Mouse (Mus musculus): ENCODE measurements around the gene Aldh9a1. TPM values are rescaled to one million over a fixed set of nuclear protein-coding genes. Genes with fewer than 3 reads are reported as not detected.

The Aldh9a1 gene
- polyA plus RNA-seq, 1 experiment from 2014 or later = 35.7 TPM

DNA sequence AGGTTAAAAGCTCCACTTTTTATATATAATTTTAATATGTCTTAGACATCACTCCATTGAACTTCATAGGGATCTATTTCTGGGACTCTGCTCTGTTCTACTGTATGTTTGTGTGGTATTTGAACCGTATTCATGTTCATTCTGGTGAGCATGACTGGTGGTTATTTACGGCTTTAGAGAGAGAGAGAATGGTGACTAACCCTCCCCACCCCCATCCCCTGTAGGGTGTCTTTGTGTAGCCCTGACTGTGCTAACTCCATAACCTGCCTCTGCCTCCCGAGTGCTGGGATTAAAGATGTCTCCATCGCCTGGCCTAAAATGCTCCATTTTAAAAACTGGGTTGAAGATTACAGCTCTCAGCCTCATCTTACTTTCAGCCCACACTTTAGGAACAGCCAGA lies 10.5 kb downstream of the Aldh9a1 start:
- Histone ChIP-seq H3K9ac (ENCODE audit: low read depth, low read length) (no peak overlapping the region), H3K9me3 (replicated peaks; ENCODE audit: control insufficient read depth, low read length) (no peaks in the 10 kb centered on the region), H3K4me3 (ENCODE audit: low read depth, low read length) (no peak overlapping the region), H3K4me1 (ENCODE audit: control insufficient read depth, insufficient read depth, low read length) (0 out of 2 replicates have a peak, but pooled peaks cover 2% of the 10 kb centered on the region), H3K4me2 (no peak overlapping the region), H3K27me3 (ENCODE audit: control insufficient read depth, insufficient read depth, low read length) (no peaks in the 10 kb centered on the region), H3K36me3 (ENCODE audit: control insufficient read depth, insufficient read depth, low read length) (peaks cover 8% of the 10 kb centered on the region; the same call in 1 of the 2 replicates), H3K27ac (ENCODE audit: low read depth, low read length) (no peak overlapping the region)
- WGBS (ENCODE audit: insufficient replicate concordance) = 87% methylated on average over 4 of the region's 4 CpGs
- ATAC-seq (replicated peaks; ENCODE audit: insufficient number of reproducible peaks, low FRiP score, low TSS enrichment) = no peak

DNA sequence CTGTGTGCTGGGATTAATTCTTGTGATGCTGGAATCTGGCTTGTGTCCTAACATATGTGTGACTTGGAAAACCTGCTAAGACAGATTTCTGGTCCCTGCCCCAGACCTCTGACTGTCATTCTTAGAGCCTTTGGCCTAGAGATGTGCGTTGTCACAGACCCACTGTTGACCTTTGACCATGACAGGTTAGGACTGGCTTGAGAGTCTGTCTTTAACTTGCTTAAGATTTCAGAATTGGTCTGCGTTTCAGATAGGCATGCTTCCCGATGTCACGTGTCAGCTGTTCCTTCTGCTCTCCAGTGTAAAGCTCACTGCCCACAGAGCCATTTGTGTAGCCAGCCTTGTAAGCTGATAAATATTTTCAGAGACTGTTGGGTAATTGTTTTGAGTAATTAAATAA lies 13.0 kb downstream of the Aldh9a1 start:
- Histone ChIP-seq H3K4me2 (no peak overlapping the region), H3K36me3 (ENCODE audit: control insufficient read depth, insufficient read depth, low read length) (peaks cover 8% of the 10 kb centered on the region), H3K9ac (ENCODE audit: low read depth, low read length) (no peak overlapping the region), H3K4me3 (ENCODE audit: low read depth, low read length) (no peak overlapping the region), H3K9me3 (replicated peaks; ENCODE audit: control insufficient read depth, low read length) (no peaks in the 10 kb centered on the region), H3K27me3 (ENCODE audit: control insufficient read depth, insufficient read depth, low read length) (no peaks in the 10 kb centered on the region), H3K4me1 (ENCODE audit: control insufficient read depth, insufficient read depth, low read length) (0 out of 2 replicates have a peak, but pooled peaks cover 2% of the 10 kb centered on the region), H3K27ac (ENCODE audit: low read depth, low read length) (no peak overlapping the region)
- ATAC-seq (replicated peaks; ENCODE audit: insufficient number of reproducible peaks, low FRiP score, low TSS enrichment) = no peak
- 83% methylated on average over 4 of the region's 4 CpGs for WGBS (ENCODE audit: insufficient replicate concordance)

DNA sequence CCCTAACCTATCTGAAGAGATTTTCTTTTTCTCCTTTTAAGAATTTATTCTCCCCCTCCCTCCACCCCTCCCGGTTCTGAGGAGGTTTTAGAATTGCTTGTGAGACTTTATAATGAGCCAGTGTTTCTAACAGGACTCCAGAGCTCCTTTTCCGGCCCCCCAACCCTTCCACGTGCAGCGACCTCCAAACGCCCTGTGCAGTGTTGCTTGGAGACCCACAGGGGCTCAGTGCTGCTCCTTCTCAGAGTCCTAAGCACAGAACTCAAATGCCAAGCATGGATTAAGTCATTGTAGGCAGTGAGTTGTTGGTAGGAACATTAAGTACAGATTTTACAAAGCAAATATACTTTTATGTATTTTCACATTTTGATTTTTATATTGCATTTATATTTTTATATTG lies 13.5 kb downstream of the Aldh9a1 start:
- ATAC-seq (replicated peaks; ENCODE audit: insufficient number of reproducible peaks, low FRiP score, low TSS enrichment) = no peak
- peaks cover 8% of the 10 kb centered on the region for H3K36me3 ChIP-seq (ENCODE audit: control insufficient read depth, insufficient read depth, low read length)
- H3K27ac ChIP-seq (ENCODE audit: low read depth, low read length) = no peak overlapping the region
- no peaks in the 10 kb centered on the region for H3K9me3 ChIP-seq (replicated peaks; ENCODE audit: control insufficient read depth, low read length)
- 0 out of 2 replicates have a peak, but pooled peaks cover 2% of the 10 kb centered on the region for H3K4me1 ChIP-seq (ENCODE audit: control insufficient read depth, insufficient read depth, low read length)
- H3K4me3 ChIP-seq (ENCODE audit: low read depth, low read length) = no peak overlapping the region
- 71% methylated on average over 5 of the region's 5 CpGs for WGBS (ENCODE audit: insufficient replicate concordance)
- no peak overlapping the region for H3K4me2 ChIP-seq
- 0 out of 2 replicates have a peak overlapping the region, but pooled peaks have one; percentile 16 for H3K9ac ChIP-seq (ENCODE audit: low read depth, low read length)
- no peaks in the 10 kb centered on the region for H3K27me3 ChIP-seq (ENCODE audit: control insufficient read depth, insufficient read depth, low read length)

DNA sequence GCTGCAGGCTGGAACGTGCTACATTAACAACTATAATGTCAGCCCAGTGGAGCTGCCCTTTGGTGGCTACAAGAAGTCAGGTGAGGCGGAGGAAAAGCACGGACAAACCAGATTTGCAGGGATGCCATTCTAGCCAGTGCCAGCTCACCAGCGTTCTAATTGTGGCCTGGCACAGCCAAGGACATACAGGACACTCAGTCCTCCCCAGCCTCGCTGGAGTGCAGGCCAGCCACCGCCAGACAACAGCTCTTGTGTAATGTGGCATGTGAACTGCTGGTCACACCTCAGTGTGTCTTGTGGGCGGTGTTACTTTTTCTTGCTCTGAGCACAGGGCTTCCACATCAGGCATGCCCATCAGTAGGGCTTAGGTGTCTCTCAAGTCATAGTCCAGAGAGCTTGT lies 16.0 kb downstream of the Aldh9a1 start:
- Histone ChIP-seq H3K4me3 (ENCODE audit: low read depth, low read length) (no peak overlapping the region), H3K27ac (ENCODE audit: low read depth, low read length) (no peak overlapping the region), H3K9me3 (replicated peaks; ENCODE audit: control insufficient read depth, low read length) (no peaks in the 10 kb centered on the region), H3K4me1 (ENCODE audit: control insufficient read depth, insufficient read depth, low read length) (0 out of 2 replicates have a peak, but pooled peaks cover 2% of the 10 kb centered on the region), H3K9ac (ENCODE audit: low read depth, low read length) (no peak overlapping the region), H3K4me2 (no peak overlapping the region), H3K36me3 (ENCODE audit: control insufficient read depth, insufficient read depth, low read length) (peaks cover 8% of the 10 kb centered on the region), H3K27me3 (ENCODE audit: control insufficient read depth, insufficient read depth, low read length) (no peaks in the 10 kb centered on the region)
- WGBS (ENCODE audit: insufficient replicate concordance) = 86% methylated on average over 7 of the region's 7 CpGs
- ATAC-seq (replicated peaks; ENCODE audit: insufficient number of reproducible peaks, low FRiP score, low TSS enrichment) = no peak

DNA sequence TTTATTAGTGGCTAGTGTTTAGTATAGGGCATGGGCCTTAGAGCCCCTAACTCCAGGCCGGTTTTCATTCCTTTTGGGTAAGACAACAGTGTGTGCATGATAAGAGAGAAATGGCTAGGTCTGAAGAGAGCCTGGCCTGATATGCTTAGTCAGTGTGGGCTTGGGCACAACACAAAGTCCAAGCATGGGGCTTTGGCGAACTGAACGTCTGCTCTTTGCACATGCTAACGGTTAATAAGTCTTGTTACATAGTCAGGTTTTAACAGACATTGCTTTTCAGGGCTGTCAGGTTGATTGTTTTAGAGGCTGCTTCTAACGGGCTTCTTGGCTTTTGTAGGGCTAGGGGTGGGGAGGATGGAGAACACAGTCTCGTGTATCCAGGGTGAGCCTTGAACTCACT lies 16.8 kb downstream of the Aldh9a1 start:
- 0 out of 2 replicates have a peak, but pooled peaks cover 2% of the 10 kb centered on the region for H3K4me1 ChIP-seq (ENCODE audit: control insufficient read depth, insufficient read depth, low read length)
- no peaks in the 10 kb centered on the region for H3K27me3 ChIP-seq (ENCODE audit: control insufficient read depth, insufficient read depth, low read length)
- H3K4me3 ChIP-seq (ENCODE audit: low read depth, low read length) = no peak overlapping the region
- ATAC-seq (replicated peaks; ENCODE audit: insufficient number of reproducible peaks, low FRiP score, low TSS enrichment) = no peak
- H3K9me3 ChIP-seq (replicated peaks; ENCODE audit: control insufficient read depth, low read length) = no peaks in the 10 kb centered on the region
- H3K27ac ChIP-seq (ENCODE audit: low read depth, low read length) = no peak overlapping the region
- peaks cover 8% of the 10 kb centered on the region for H3K36me3 ChIP-seq (ENCODE audit: control insufficient read depth, insufficient read depth, low read length)
- WGBS (ENCODE audit: insufficient replicate concordance) = 84% methylated on average over 6 of the region's 6 CpGs
- H3K4me2 ChIP-seq = no peak overlapping the region
- no peak overlapping the region for H3K9ac ChIP-seq (ENCODE audit: low read depth, low read length)

DNA sequence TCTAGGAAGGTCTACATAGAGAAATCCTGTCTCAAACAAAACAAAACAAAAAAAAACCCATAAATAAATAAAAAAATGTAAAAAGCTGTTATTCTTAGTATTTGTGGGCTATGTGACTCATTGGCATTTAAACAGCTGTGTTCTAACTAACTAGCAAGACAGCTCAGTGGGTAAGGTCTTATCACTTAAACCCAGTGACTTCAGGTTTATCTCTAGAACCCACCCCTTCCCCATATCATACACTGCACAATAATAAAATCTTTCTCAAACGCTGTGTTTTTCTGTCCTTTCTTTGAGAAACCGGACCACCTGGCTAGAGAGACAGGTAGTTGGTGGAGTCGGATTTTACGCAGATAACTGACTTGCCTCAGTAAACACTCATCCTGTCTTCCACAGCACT lies 18.2 kb downstream of the Aldh9a1 start:
- H3K9ac ChIP-seq (ENCODE audit: low read depth, low read length) = no peak overlapping the region
- H3K36me3 ChIP-seq (ENCODE audit: control insufficient read depth, insufficient read depth, low read length) = peaks cover 8% of the 10 kb centered on the region
- H3K4me1 ChIP-seq (ENCODE audit: control insufficient read depth, insufficient read depth, low read length) = 0 out of 2 replicates have a peak, but pooled peaks cover 2% of the 10 kb centered on the region
- H3K4me2 ChIP-seq = no peak overlapping the region
- no peak overlapping the region for H3K27ac ChIP-seq (ENCODE audit: low read depth, low read length)
- no peak for ATAC-seq (replicated peaks; ENCODE audit: insufficient number of reproducible peaks, low FRiP score, low TSS enrichment)
- WGBS (ENCODE audit: insufficient replicate concordance) = 79% methylated on average over 4 of the region's 4 CpGs
- H3K9me3 ChIP-seq (replicated peaks; ENCODE audit: control insufficient read depth, low read length) = no peaks in the 10 kb centered on the region
- H3K4me3 ChIP-seq (ENCODE audit: low read depth, low read length) = no peak overlapping the region
- no peaks in the 10 kb centered on the region for H3K27me3 ChIP-seq (ENCODE audit: control insufficient read depth, insufficient read depth, low read length)

DNA sequence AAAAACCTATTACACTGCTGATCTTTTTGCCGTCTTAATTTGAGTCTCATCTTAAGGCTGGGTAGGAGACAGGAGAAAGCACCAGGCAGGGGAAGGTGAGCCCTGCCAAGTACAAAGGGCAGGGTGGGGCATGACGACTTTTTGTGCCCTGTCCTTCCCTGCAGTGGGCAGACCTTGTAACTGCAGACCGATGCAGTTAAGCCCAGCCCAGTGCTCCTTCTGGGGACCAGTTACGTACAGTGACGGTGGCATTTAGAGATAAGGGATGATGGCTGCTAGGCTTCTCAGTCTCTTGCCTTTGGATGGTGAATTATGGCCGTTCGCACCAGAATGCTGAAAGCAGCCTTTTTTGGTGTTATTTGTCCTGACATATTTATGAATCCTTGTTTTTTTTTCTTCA lies 18.7 kb downstream of the Aldh9a1 start:
- peaks cover 8% of the 10 kb centered on the region for H3K36me3 ChIP-seq (ENCODE audit: control insufficient read depth, insufficient read depth, low read length)
- peak; percentile 60; the same call in 1 of the 2 replicates for ATAC-seq (replicated peaks; ENCODE audit: insufficient number of reproducible peaks, low FRiP score, low TSS enrichment)
- no peaks in the 10 kb centered on the region for H3K4me1 ChIP-seq (ENCODE audit: control insufficient read depth, insufficient read depth, low read length)
- H3K4me2 ChIP-seq = no peak overlapping the region
- H3K4me3 ChIP-seq (ENCODE audit: low read depth, low read length) = no peak overlapping the region
- 67% methylated on average over 7 of the region's 7 CpGs for WGBS (ENCODE audit: insufficient replicate concordance)
- no peak overlapping the region for H3K9ac ChIP-seq (ENCODE audit: low read depth, low read length)
- H3K27me3 ChIP-seq (ENCODE audit: control insufficient read depth, insufficient read depth, low read length) = no peaks in the 10 kb centered on the region
- no peaks in the 10 kb centered on the region for H3K9me3 ChIP-seq (replicated peaks; ENCODE audit: control insufficient read depth, low read length)
- no peak overlapping the region for H3K27ac ChIP-seq (ENCODE audit: low read depth, low read length)

DNA sequence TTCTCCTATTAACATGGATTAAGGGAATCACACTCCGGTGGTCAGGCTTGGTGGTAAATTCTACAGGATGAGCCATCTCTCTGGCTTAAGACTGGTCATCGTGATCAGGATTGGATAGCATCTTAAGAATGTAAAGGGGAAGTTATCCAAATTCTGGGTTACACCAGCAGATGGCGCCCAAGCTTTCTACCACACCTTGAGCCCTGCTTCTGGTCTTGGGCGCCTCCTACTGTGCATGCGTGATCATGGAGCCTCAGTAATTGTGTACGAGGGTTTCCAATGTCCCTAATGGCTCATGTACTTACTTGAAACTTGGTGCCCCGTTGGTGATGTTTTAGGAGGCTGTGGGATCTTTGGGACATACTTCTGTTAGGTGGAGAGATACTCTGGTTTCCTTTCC lies 20.1 kb downstream of the Aldh9a1 start:
- 10% methylated on average over 7 of the region's 7 CpGs for WGBS (ENCODE audit: insufficient replicate concordance)
- H3K4me2 ChIP-seq = no peak overlapping the region
- H3K27me3 ChIP-seq (ENCODE audit: control insufficient read depth, insufficient read depth, low read length) = no peaks in the 10 kb centered on the region
- H3K36me3 ChIP-seq (ENCODE audit: control insufficient read depth, insufficient read depth, low read length) = peaks cover 6% of the 10 kb centered on the region
- no peak overlapping the region for H3K9ac ChIP-seq (ENCODE audit: low read depth, low read length)
- H3K27ac ChIP-seq (ENCODE audit: low read depth, low read length) = no peak overlapping the region
- no peak overlapping the region for H3K4me3 ChIP-seq (ENCODE audit: low read depth, low read length)
- no peaks in the 10 kb centered on the region; the same call in 1 of the 2 replicates for H3K4me1 ChIP-seq (ENCODE audit: control insufficient read depth, insufficient read depth, low read length)
- H3K9me3 ChIP-seq (replicated peaks; ENCODE audit: control insufficient read depth, low read length) = no peaks in the 10 kb centered on the region
- no peak for ATAC-seq (replicated peaks; ENCODE audit: insufficient number of reproducible peaks, low FRiP score, low TSS enrichment)

DNA sequence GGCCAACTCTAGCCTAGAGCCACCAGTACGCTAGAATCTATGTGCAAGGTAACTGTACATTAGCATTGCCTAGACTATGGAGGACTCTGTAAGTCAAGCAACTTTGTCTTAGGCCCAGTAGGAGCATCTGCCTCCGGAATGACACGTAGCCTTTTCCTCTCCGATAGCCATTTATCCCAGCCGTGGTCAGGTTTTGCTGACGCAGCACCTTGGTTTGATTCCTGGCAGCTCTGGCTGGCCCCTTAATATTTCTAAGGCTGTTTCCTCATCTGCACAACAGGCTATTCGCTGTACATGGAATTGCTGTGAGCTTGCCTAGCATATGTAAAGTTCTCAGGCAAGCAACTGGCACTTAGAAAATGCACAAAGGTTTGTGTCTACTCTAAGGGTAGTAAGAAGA lies 22.9 kb downstream of the Aldh9a1 start:
- no peak overlapping the region for H3K9ac ChIP-seq (ENCODE audit: low read depth, low read length)
- H3K4me3 ChIP-seq (ENCODE audit: low read depth, low read length) = no peak overlapping the region
- no peaks in the 10 kb centered on the region; the same call in 1 of the 2 replicates for H3K4me1 ChIP-seq (ENCODE audit: control insufficient read depth, insufficient read depth, low read length)
- no peaks in the 10 kb centered on the region for H3K27me3 ChIP-seq (ENCODE audit: control insufficient read depth, insufficient read depth, low read length)
- no peak overlapping the region for H3K27ac ChIP-seq (ENCODE audit: low read depth, low read length)
- WGBS (ENCODE audit: insufficient replicate concordance) = 91% methylated on average over 7 of the region's 7 CpGs
- no peaks in the 10 kb centered on the region for H3K9me3 ChIP-seq (replicated peaks; ENCODE audit: control insufficient read depth, low read length)
- H3K4me2 ChIP-seq = no peak overlapping the region
- no peaks in the 10 kb centered on the region; the same call in 1 of the 2 replicates for H3K36me3 ChIP-seq (ENCODE audit: control insufficient read depth, insufficient read depth, low read length)
- ATAC-seq (replicated peaks; ENCODE audit: insufficient number of reproducible peaks, low FRiP score, low TSS enrichment) = no peak

Measured in heart, embryonic 11.5 days (tissue).